Mouse (Mus musculus) c-Kit-positive CD71-positive TER-119-negative erythroid progenitor cells, embryonic 14.5 days (primary cell): ENCODE measurements around the gene Ift52.

Experiments
- DNase-seq: peaks from one replicate; pipeline ENCODE4 v3.0.0-alpha.2; 2013; ENCODE audit warnings: low read depth

Gene Ift52

GRCm38 (mm10) chr2:163016916-163017743 is at the start of gene Ift52:
Gene Ift52, plus strand, starts transcription at chr2:163017354.
- DNase-seq, result peak; percentile 82

GRCm38 (mm10) chr2:162968357-162968756 is 48.8 kb upstream of the Ift52 start:
- DNase-seq, result peak; percentile 22

DNA sequence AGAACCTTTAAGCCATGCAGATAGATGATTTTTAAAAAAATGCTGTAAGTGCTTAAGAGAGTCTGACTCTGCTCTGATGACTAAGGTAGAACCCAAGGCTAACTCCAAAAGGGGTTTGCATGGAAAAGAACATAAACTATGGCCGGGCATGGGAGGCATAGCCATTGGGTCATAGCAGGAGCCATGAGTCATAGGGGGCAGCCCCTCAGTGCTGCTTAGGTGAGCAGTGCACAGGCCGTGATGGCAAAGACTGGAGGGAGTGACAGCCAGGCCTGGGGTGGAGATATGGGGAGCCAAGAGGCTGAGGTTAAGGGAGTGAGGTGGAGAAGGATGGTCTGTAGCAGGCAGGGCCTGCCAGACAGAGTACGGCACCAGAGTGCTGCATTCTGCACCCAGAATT is 48.1 kb upstream of the Ift52 start:
- DNase-seq, result no peak

DNA sequence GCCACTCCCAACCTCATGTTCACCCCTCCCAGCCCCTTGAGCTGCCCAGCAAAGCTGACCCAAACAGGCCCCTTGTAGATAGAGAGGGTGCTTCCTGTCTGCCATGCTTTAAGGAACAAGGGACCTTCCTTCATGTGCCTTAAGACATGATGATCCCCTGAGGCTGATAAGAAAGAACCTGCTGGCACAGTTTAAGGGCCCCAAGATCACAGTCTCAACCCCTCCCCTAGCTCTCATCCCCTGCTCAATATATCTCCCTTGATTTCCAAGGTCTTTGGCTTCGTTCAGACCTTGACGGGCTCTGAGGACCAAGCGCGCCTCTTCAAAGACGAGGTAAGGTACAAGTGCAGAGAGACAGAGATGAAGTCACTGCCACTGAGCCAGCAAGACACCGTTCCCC is 46.3 kb upstream of the Ift52 start:
- no peak for DNase-seq

DNA sequence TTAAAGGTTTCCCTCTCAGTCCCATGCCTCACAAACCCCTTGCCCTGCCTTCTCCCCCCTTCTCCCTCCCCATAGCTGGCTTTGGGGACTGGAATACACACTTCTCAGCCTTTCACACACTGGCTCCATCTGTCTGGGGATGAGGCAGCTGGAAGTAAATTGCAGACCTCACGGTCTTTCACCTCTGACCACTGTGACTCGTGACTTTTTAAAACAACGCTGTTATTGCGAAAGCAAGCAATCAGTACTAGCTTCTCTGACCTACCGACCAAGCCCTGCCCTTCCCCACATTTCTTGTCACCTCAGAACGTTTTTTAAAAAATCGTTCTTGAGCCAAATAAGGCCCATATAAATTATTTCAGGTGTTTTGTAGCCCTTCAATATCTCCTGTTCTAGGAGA is 44.4 kb upstream of the Ift52 start:
- DNase-seq, result no peak

DNA sequence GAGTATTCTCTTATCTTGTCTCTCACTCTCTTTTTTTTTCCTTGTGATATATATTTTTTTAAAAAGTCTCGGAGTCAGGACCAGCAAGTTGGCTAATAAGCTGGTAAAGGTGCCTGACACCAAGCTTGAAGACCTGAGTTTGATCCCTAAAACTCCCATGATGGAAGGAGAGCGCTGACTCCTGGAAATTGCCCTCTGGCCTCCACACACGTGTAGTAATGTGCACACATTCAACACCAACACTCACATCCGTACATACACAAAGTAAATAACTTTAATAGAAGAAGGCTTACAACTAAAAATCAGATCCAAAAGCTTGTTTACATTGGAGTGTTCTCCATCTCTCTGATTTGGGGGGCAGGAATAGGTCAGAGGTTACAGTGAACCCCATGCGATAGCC is 43.9 kb upstream of the Ift52 start:
- DNase-seq, result no peak

- DNase-seq, result no peak
Measured at GRCm38 (mm10) chr2:162973637-162974036, 43.5 kb upstream of the Ift52 start.

DNA sequence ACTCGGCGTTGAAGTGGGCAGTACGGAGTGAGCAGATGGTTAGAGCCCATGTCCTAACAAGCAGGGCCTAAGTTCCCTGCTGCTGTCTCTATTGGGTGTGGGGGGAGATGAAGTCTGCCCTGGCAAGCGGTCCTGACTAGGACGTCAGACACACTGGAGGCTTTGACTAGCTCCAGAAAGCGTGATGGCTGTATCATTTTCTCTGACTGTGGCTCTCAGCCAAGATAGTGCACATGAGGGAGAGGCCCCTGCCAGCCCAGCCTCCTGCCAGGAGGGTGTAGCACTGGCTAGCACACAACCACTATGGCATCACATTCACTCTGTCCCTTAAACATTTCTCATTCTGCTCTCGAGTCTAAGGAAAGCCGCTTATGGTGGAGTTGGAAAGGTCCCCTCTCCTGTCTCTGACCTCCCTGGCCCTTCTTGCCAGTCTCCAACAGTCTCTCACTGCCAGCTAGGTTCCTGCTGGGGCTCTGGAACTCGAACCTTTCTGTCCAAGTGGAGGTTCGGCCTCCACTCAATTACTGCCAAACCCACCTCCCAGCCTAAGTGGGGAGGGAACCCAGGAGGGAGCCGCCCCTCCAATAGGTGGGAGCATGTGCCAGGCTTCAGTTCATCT is 41.9 kb upstream of the Ift52 start:
- no peak for DNase-seq

GRCm38 (mm10) chr2:162976001-162976400 is 41.2 kb upstream of the Ift52 start:
- DNase-seq, result no peak

DNA sequence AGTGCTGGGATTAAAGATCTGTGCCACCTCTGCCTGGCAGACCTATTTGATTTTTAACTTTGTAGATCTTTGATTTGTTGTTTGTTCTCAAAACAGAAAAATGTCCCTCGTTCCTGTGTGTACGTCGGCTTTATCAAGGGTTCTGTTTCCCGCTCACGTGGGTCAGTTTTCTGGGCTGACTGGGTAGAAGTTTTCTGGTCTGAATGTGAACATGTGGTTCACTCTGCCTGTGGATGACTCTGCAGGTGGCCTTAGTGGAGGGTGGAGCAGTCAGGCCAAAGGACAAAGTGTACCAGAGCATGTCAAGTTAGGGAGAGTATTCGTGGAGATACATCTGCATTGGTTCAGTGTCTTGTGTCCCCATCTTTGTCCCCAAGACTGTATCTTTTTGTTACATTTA is 32.8 kb upstream of the Ift52 start:
- DNase-seq, result no peak

- DNase-seq, result no peak
Measured at GRCm38 (mm10) chr2:162985923-162986322, 31.2 kb upstream of the Ift52 start.

GRCm38 (mm10) chr2:162986764-162987163 is 30.4 kb upstream of the Ift52 start:
- DNase-seq, result no peak

GRCm38 (mm10) chr2:162987218-162987617 is 29.9 kb upstream of the Ift52 start, which contains the start of gene Sgk2:
Gene Sgk2, plus strand, starts transcription at chr2:162987330.
- DNase-seq, result no peak

DNA sequence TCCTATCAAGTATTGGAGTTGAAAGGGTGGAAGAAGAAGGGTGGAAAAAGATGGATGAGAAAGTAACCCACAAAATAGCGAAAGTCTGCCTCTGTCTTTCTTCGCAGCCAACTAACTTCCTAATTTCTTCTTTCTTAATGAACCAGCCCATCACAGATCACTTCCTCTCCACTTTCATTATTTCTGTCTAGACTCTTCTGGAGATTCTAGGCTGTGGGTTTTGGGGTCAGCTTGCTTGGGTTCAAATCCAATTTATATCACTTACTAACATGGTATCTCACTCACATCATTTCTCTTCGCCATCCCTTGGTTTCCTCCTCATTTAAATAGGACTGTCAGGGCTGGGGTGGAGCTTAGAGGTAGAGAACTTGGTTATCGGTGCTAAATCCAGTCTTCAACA is 28.9 kb upstream of the Ift52 start:
- no peak for DNase-seq

GRCm38 (mm10) chr2:162991394-162992083 is 25.6 kb upstream of the Ift52 start:
- no peak for DNase-seq

- DNase-seq, result no peak
Measured at GRCm38 (mm10) chr2:162992084-162992437, 25.1 kb upstream of the Ift52 start.

GRCm38 (mm10) chr2:162993881-162994616 is 23.1 kb upstream of the Ift52 start:
- no peak for DNase-seq

DNA sequence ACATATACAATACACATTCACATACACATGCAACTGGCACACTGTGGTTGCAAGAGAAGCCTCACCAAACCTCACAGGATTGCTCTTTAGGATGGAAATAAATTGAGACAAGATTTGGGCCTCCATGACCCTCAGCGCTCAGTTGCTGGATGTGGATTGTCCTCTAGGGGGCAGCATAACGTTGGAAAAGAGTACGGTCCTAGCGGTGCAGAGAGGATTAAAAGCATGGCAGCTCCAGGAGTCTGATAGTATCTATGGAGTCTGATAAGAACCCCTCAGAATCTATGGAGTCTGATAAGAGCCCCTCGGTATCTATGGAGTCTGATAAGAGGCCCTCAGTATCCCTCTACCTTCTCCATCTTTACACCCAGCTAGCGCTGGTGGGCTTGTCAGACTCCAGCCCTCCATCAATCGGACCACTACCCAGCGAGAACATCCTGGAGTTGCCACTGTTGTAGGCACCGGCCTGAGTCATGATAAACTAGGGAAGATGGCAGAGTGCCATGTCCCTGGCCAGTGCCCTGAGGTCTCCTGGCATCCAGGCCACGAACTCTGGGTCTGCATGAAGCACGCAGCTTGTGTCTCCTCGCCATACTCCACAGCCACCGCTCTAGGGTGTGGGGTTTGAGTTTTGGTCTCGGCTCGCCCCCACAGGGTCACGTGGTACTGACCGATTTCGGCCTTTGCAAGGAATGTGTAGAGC is 18.5 kb upstream of the Ift52 start:
- peak; percentile 55 for DNase-seq

DNA sequence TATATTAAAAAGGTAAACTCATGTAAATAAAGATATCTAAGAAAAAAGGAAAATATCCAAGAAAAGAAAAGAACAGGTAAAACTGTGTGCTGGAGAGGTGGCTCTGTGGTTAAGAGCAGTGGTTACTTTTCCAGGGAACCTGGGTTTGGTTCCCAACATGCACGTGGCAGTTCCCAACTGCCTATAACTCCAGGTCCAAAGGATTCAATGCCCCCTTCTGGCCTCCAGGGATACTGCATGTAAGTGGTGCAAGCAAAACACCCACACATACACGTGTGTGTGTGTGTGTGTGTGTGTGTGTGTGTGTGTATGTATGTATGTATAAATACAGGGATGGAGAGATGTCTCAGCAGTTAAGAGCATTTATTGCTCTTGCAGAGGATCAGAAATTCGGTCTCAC is 17.4 kb upstream of the Ift52 start:
- DNase-seq, result no peak

GRCm38 (mm10) chr2:163001071-163001470 is 16.1 kb upstream of the Ift52 start:
- no peak for DNase-seq

GRCm38 (mm10) chr2:163007299-163007698 is 9.9 kb upstream of the Ift52 start:
- DNase-seq, result no peak

- DNase-seq, result no peak
Measured at GRCm38 (mm10) chr2:163031289-163031688, 14.1 kb downstream of the Ift52 start.
